Mouse (Mus musculus) liver, embryonic 14 days (tissue): ENCODE data around the gene Samt1. TPM values are rescaled to one million over a fixed set of nuclear protein-coding genes. Genes with fewer than 3 reads are reported as not detected.

Experiments used
- polyA plus RNA-seq: library from polyadenylated mRNA; depleted of rRNA; stranded (reverse); fragments of >200 nt; gene quantifications from 2 replicates; pipeline ENCODE4 v1.2.3, GENCODE M21; 2012; rRNA removed

Gene Samt1
- polyA plus RNA-seq = not detected in 2 replicates

DNA sequence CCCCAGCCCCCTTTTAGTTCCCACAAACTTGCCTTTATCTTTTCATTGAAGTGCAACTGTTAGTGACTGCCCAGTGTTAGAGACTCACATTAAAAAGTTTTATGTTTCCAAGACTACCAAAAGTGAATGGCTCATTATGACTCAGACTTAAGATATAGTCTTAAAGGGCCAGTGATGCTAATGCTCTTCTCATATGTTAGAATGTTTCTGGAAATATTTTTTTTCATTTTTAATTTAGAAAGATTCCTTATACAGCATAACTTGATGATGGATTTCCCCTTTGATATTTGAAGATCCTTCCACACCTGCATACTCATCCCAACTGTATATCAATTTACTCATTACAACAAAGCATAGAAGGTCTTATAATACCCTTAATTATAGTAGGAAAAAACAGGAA, at the start of gene Samt1:
Gene Samt1, minus strand, starts transcription at position 101 of the 400 bp plus-strand sequence.

DNA sequence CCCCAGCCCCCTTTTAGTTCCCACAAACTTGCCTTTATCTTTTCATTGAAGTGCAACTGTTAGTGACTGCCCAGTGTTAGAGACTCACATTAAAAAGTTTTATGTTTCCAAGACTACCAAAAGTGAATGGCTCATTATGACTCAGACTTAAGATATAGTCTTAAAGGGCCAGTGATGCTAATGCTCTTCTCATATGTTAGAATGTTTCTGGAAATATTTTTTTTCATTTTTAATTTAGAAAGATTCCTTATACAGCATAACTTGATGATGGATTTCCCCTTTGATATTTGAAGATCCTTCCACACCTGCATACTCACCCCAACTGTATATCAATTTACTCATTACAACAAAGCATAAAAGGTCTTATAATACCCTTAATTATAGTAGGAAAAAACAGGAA, 42.5 kb upstream of the Samt1 start, which contains the start of gene Gm10057:
Gene Gm10057, minus strand, starts transcription at position 101 of the 400 bp plus-strand sequence.

DNA sequence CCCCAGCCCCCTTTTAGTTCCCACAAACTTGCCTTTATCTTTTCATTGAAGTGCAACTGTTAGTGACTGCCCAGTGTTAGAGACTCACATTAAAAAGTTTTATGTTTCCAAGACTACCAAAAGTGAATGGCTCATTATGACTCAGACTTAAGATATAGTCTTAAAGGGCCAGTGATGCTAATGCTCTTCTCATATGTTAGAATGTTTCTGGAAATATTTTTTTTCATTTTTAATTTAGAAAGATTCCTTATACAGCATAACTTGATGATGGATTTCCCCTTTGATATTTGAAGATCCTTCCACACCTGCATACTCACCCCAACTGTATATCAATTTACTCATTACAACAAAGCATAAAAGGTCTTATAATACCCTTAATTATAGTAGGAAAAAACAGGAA, 21.3 kb upstream of the Samt1 start, which contains the start of gene 4921511M17Rik:
Gene 4921511M17Rik, minus strand, starts transcription at position 101 of the 400 bp plus-strand sequence.

Other genes with a start within 250 kb of the Samt1 start
- gene Spin2c, start 180.4 kb downstream of the Samt1 start, polyA plus RNA-seq = 0.55 and 0.89 TPM in 2 replicates
- not detected in 2 replicates for gene 4921511M17Rik, start 21.2 kb upstream of the Samt1 start, polyA plus RNA-seq
- gene Gm10057, start 42.4 kb upstream of the Samt1 start, polyA plus RNA-seq = not detected in 2 replicates
- not detected in 2 replicates for gene Gm15140, start 108.0 kb upstream of the Samt1 start, polyA plus RNA-seq